Mouse (Mus musculus) granulocyte monocyte progenitor cell, adult 5-6 weeks (primary cell): ENCODE results near the gene Ankfy1. TPM values are rescaled to one million over a fixed set of nuclear protein-coding genes. Genes with fewer than 3 reads are reported as not detected.
A peak's percentile ranks its signal among the peaks of the same experiment; 100 is the strongest.

ENCODE experiments used
- ATAC-seq: replicated peaks from 2 replicates; pipeline ENCODE4 v1.8.0; 2016; ENCODE audit warnings: mild to moderate bottlenecking, moderate TSS enrichment, inconsistent platforms; ENCODE audit not compliant: poor library complexity, severe bottlenecking
- total RNA-seq, 2 experiments: library from RNA; stranded (forward) in 1 of 2; stranded (reverse) in 1 of 2; fragments of 200-712, 200-1000 nt in 1 of 2; fragments of >200 nt in 1 of 2; fragmentation: Nextera tagmentation in 1 of 2; gene quantifications; 2 replicates each; pipeline ENCODE4 v1.2.3; 2014 to 2017

The Ankfy1 gene
- total RNA-seq, 2 experiments from 2014 or later = 34.3 to 36.0 TPM

DNA sequence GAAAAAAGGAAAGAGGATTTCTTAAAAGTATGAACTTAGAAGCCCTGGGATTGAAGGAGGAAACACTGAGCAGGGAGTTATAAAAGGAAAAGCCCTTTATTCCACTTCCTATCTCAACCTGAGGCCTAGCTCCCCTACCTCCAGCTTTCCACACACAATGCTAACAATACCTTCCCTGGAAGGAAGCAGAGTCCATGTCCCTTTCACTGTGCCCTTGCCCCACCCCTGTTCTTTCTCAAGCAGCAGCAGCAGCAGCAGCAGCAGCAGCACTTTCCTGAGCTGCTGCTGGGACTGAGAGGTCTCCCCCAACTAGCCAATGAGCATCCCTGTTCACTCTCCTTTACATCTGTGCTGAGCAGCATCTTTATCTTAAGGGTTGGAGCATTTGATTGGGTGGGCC is 89.2 kb downstream of the Ankfy1 start:
- no peak for ATAC-seq

DNA sequence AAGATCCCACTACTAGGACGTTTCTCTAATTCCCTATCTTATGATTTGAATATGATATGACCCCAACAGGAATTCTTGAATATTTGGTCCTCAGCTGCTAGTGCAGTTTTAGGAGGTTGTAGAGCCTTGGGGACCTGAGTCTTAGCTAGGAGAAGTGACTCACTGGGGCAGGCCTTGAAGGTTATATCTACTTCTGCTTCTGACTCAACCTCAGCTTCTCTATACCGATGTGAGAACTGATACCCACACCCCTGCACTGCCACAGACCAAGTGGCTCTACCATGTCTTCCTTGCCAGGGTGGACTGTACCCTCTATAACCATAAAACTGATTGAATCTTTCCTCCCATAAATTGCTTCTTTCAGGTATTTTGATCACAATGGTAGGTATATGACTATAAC is 92.3 kb downstream of the Ankfy1 start:
- peak; percentile 97 for ATAC-seq

DNA sequence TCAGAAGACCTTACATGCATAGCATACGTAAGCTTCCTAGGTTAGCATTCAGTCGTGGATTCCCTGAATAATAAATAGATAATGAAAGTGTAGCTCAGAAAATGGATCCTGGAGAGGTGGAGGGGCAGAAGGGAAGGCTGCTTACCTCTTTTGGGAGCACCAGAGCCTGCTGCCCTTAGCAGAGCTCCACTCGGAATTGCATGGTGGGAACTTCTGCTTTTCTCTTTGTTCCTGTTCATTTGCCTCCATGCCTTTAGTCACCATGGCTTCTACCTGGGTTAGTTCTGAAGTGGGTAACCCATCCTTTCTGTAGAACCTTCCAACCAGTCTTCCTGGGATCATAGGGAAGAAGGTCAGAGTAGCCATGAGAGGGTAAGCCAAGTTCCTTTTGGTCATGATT is 92.7 kb downstream of the Ankfy1 start:
- peak; percentile 67 for ATAC-seq

DNA sequence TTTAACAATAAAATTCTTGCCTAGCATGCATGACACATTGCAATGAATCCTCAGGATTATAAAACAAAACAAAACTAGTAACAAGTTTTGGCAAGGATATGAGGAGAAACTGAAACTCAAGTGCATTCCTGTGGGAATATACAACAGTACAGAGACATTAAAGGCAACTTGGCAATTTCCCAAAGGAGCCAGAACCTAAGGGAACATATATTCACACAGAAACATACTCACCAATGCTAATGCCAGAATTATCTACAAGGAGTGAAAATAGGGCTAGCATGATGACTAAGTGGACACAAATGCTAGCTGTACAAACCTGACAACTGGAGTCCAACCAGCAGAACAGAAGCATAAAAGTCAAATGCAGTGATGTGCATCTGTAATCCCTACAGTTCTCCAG is 102.2 kb downstream of the Ankfy1 start:
- ATAC-seq = no peak

DNA sequence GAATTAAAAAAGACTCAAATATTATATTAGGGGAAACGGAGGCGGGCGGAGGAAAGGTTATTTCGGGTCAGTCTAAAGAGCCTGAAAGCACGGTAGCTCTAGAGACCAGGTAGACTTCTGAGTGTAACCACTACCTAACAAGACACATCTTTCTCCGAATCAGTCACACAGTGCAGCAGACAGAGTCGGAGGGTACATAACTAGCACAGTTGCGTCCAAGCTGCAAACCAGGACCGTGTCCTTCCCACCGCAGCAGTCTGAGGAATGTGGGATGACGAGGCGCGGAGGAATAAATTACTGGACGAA is 105.3 kb downstream of the Ankfy1 start:
- ATAC-seq = 0 out of 2 replicates have a peak, but pooled peaks have one; percentile 1

DNA sequence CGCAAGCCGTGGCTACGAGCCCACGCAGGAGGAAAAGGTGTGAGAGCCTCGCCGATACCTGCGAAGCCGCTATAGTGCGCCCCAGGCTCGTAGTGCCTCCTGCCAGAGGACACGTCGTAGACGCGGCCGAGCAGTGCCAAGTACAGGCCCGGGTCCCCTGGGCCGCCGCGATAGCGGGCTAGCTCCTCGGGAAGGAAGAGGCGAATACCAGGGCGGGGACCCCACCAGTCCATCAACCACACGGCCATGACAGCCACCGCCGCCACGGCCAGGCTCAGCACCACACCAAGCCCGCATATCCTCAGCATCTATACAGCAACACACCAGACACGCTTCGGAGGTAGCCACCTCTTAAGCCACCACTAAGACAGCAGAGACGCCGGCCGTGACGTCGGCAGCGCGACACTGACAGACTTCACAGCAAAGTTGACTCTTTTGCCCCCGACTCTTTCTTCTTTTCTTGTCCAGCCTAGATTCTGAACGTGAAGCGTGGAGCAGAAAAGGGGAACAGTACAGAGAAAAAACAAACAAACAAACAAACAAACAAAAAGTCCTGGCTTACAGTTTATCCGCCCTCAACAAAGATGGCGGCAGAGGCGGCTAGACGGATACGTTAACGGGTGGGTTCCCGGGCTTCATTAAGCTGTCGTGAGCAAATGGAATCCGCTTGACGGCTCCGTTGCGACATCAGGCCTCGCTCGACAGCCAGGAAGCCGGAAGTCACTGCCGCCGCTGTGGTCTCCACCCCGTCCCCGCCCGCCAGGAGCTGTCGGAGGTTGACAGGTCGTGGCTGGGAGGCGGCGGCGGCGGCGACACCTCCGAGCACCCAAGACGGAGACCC is 105.9 kb downstream of the Ankfy1 start, which contains the start of the genes Cyb5d2 and Zzef1:
TSS of gene Cyb5d2 (minus strand) at position 688 of the 841 bp plus-strand sequence.
TSS of gene Zzef1 (plus strand) at position 772 of the 841 bp plus-strand sequence.
- ATAC-seq = peak; percentile 95

DNA sequence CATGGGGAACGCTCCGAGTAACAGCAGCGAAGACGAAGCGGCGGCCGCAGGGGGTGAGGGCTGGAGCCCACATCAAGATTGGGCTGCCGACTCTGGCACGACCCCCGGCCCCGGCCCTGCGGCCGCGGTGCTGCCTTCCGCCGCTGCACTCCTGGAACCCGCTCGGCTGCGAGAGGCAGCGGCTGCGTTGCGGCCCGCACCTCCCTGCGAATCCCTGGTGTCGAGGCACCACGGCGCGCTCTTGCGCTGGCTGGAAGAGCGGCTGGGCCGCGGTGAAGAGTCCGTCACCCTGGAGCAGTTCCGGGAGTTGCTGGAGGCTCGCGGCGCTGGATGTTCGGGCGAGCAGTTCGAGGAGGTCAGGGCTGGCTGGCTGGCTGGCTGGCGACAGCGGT is 106.5 kb downstream of the Ankfy1 start:
- ATAC-seq = peak; percentile 15; the same call in 1 of the 2 replicates

DNA sequence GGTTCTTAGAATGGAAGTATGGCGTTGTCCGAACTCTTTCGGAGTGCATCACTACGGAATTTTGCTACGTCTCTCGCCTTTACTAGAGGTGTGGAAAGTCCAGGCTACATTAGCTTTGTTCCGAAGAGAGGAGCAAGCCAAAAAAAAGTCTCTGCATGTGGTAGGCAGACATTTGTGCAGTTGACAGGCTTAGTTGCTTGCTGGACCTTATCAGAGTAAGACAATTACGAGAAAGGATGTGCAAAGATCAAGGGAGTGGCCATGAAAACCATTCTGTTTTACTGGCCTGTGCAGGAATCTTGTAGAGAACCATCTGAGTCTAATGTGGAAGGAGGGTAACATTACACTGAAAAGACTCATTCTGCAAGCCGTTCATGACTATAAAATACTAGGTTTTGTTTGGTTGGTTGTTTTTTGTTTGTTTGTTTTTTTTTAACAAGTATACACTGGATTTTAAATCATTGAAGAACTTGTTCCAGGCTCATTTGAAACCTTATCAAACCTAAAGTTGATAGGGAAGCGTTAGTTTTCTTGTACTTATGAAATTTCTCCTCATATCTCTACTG is 107.0 kb downstream of the Ankfy1 start:
- no peak for ATAC-seq

DNA sequence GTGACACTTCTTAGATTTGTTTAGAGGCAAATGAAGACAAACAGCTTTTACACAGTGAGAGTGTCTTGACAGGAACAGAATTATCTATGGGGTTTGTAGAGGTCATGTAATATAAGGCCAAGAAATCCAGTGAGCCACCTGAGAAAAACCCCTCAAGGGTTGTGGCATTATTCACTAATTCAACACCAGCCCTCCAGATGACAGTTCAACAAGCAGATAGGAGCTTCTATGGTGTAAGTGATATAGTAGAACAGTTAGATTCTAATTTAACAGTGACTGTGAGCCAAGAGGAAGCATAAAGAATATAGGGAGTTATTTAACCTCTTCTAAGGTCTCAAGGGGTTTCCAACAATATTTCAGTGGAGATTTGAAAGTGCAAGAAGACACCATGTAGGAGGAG is 108.3 kb downstream of the Ankfy1 start:
- no peak for ATAC-seq

DNA sequence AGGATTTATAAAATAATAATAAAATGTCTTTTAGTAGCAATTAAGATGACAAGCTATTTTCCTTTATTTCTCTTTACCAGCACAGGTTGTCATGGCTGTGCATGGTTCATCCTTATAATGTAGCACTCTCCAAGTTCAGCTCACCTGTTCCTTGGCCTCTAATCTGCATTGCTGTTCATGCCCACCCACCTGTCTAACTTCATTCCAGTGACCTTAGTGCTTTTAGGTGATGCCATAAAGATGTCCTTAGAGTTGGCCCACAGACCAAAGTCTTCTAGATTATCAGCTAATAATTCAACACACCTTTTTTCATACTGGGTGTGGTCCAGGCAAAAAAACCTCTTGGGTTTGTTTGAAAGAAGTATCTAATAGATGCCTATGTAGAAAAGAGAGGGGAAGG is 111.4 kb downstream of the Ankfy1 start:
- no peak for ATAC-seq

DNA sequence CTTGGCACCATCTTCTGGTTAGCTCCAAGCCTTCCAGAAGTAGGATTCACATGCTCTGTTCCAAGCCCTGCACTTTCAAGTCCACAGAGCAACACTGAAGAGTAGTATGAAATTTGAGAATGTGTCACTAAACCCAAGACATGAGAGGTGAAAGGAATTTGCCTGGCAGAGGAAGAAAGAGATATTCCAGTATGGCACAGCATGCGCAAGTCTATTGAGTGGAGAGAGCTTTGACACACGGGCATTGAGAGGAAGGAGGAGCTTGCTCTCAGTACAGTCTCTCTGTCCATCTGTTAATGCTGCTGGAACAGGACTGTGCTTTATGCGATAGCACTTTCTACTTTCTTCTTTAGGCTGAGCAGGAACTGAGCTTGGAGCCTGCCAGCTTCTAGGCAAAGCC is 113.2 kb downstream of the Ankfy1 start:
- ATAC-seq = no peak

DNA sequence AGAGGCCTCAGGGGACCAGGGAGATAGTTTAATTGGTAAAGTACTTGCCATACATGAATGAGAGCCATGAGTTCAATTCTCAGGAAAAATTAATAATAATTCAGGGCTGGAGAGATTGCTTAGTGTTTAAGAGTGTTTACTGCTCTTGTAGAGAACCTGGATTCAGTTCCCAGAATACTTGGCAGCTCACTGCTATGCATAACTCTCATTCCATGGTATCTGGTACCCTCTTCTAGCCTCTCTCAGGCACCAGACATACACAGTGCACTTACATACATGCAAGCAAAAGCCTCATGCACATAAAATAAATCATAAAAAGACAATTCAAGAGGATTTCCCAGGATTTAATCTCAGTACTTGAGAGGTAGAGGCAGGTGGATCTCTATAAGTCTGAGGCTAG is 114.8 kb downstream of the Ankfy1 start:
- ATAC-seq = no peak

DNA sequence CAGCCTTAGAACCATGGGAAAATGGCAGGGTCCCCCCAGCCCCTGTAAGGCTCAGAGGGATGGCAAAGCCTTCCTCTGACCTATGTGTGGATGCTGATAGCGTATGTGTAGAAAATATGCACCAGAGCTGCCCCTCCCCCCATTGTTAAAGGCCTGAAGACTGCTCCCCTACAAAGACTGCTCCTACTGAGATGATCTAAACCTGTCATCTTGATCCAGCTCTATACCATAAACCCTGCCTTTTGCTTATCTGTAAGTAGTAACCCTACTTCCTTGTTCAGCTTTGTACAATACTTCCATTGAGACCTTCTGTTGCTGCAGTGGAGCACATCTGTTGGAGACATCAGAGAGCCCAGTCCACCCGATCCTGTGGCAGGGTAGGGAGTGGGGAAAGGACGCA is 115.4 kb downstream of the Ankfy1 start:
- ATAC-seq = no peak

DNA sequence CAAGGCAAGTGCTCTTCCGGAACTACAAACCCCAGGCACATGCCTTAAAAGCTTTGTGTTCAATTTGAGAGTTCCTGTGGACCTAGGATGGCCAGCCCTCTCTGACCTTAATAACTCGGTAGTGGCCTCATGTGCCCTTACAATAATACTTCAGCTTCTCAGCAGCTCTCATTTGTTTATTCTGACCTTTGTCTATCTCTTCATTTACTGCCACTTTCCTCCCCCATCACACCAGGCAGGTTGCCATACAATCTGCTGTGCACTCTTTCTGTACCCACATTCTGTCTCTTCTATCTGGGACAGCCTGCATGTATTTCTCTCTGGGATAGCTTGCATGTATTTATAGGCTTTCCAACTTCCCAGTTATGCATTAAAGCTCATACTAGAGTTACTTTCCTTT is 116.8 kb downstream of the Ankfy1 start:
- no peak for ATAC-seq

DNA sequence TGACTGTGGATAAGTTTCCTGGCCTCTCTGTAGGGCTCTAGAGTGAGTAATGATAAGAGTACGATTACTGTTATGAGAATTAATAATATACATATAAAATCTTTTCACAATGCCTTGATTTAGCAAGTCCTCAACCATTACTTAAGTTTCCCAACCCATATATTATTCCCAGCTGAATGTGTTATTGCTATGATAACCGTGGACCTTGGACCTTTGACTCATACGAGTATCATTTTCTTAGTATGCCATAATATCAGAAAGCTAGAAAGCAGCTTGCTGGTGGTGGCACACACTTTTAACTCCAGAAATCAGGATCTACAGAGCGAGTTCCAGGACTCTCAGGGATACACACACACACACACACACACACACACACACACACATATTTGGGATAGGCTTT is 118.2 kb downstream of the Ankfy1 start:
- no peak for ATAC-seq

DNA sequence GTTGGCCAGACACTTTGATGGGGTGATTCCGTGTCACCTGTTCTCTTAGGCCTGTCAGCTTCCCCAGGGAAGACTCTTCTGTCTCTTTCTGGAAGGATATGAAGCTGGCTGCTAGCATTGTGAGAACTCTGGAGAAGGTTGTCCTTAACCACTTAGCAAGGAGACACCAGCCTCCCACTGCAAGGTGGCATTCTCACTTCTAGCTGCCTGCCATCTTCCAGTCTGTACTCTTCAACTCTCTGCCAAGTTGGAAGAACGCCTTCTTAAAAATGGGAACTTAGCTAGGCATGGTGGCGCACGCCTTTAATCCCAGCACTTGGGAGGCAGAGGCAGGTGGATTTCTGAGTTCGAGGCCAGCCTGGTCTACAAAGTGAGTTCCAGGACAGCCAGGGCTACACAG is 123.9 kb downstream of the Ankfy1 start:
- ATAC-seq = no peak

DNA sequence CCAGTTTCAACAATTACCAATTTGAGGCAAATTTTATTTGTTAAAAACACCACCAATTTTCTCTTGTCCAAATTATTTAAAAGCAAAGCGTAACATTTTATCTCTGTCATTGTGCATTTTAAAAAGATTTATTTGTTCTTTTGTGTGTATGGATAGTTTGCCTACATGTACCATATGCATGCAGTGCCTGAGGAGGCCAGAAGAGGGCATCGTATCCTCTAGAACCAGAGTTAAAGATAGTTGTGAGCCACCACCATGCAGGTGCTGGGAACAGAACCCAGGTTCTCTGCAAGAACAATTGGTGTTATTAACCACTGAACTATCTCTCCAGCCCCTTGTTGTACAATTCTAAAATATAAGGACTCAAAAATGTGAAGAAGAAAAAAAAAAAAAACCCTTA is 124.4 kb downstream of the Ankfy1 start:
- no peak for ATAC-seq

DNA sequence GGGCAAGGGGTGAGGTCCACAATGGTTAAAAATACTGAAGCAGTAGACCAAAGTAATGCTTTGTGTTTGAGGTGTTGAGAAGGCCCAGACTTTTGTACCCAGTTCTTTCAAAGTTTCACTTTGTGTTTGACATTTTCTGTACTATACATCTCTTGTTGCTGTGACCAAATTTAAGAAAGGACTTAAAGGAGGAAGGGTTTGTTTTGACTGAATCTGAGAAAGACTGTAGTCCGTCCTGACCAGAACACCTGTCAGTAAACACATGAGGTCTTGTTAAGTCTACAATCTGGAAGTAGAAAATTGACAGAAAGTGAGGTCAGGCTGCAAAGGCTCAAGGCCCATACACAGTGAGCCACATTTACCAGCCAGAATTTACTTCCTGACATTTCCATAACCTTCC is 127.1 kb downstream of the Ankfy1 start:
- ATAC-seq = no peak

DNA sequence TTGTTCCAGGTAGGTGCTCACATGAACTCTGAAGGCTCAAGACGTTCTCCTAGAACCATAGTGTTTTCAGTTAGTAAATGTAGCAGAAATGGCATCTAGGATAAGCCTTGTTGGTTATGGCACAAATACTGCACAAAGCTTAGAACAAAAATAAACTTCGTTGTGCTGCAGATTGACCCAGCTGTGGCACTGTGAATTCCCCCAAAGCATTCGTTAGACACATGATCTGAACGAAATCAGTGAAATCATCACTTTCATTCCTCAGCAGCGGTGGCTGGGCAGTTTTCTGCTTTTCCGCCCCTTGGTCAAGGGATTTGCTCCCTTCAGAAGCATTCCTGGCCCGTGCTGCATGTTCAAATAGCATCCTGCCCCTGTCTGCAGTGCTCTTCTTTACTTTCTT is 128.3 kb downstream of the Ankfy1 start:
- no peak for ATAC-seq

DNA sequence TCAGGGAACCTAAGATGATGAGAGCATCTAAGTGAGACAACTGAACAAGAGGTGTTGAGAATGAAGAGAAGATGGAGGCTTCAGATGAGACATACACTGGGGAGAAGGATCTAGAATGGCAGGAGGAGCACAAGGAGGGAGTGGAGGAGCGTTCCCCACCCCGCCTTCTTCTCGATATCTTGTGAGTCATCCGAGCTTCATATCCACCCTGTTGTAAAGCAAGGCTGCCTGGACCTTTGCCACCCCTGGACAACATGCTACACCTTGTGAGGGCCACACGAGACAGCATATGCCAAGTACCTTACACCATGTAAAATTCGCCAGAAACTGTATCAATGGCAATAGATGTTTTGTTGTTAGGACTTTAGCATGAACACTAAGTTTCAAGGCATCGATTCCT is 131.2 kb downstream of the Ankfy1 start:
- ATAC-seq = no peak
